Mouse (Mus musculus): ENCODE data around the gene Cstf2t. TPM values are rescaled to one million over a fixed set of nuclear protein-coding genes. Genes with fewer than 3 reads are reported as not detected.
A peak's percentile ranks its signal among the peaks of the same experiment; 100 is the strongest.

The Cstf2t gene
- polyA plus RNA-seq (2016; fragmentation: Nextera tagmentation; extraction: Ambion mirVana): 72.2 and 73.6 TPM in 2 replicates

DNA sequence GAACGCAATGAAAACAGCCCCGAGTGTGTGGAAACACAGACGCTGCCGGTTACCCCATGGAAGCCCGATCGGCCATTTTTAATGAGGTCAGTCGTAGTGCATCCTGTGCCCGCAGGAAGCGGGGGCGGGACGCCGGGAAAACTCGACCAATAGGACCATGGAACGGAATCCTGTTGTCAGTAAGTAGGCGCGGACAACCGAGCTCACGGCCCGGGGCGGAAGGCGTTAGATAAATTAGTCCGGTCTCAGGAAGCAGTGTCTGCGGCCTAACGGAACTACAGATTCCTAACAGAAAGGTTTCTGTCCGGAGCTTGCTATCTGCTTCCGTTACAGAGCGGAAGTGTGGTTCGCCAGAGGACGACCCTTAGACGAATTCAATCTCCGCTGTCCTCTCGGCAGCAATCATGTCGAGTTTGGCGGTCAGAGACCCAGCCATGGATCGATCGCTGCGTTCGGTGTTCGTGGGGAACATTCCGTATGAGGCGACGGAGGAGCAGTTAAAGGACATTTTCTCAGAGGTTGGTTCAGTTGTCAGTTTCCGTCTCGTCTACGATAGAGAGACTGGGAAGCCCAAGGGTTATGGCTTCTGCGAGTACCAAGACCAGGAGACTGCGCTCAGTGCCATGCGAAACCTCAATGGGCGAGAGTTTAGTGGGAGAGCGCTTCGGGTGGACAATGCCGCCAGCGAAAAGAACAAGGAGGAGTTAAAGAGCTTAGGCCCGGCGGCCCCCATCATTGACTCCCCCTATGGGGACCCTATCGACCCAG, at the start of gene Cstf2t:
Gene Cstf2t, plus strand, starts transcription at position 176 of the 768 bp plus-strand sequence.
- peak; percentile 100 for ATAC-seq (ENCODE audit: insufficient number of reproducible peaks, insufficient read depth, low FRiP score, low TSS enrichment, low read depth)
- Histone ChIP-seq H3K4me1 (replicated peaks) (peaks cover 15% of the 10 kb centered on the region), H3K27ac (peak within 1 kb of the TSS; percentile 83), H3K9me3 (peaks cover 17% of the 10 kb centered on the region), H3K9ac (replicated peaks) (peak within 1 kb of the TSS; percentile 77), H3K27me3 (no peaks in the 10 kb centered on the region), H3K36me3 (peaks cover 27% of the 10 kb centered on the region), H3K4me2 (peak within 1 kb of the TSS; percentile 85), H3K4me3 (replicated peaks) (peak within 1 kb of the TSS; percentile 68)
- WGBS: 4% methylated on average over 56 of the region's 56 CpGs

DNA sequence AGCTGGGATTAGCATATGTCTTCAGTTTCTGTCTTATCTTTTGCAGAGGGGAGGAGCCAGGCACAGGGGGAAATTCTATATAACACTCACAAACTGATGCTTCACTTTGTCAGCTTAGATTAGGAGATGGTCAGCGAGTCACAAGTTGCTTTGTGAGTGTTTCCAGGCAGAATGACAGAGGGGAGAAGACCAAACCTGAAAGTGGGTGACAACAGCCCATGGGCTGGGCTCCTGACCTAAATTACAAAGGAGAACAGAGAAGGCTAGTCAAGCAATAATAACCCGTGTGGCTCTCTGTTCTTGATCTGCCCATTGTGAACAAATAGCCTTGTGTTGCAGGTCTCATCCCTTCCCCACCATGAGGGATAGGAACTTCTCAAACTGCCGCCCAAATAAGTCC, 43.7 kb upstream of the Cstf2t start:
- Histone ChIP-seq H3K36me3 (no peaks in the 10 kb centered on the region), H3K27ac (no peak overlapping the region), H3K4me2 (no peak overlapping the region), H3K27me3 (no peaks in the 10 kb centered on the region), H3K4me3 (replicated peaks) (no peak overlapping the region), H3K9me3 (no peaks in the 10 kb centered on the region), H3K4me1 (replicated peaks) (no peaks in the 10 kb centered on the region), H3K9ac (replicated peaks) (no peak overlapping the region)
- 81% methylated on average over 3 of the region's 3 CpGs for WGBS
- no peak for ATAC-seq (ENCODE audit: insufficient number of reproducible peaks, insufficient read depth, low FRiP score, low TSS enrichment, low read depth)

DNA sequence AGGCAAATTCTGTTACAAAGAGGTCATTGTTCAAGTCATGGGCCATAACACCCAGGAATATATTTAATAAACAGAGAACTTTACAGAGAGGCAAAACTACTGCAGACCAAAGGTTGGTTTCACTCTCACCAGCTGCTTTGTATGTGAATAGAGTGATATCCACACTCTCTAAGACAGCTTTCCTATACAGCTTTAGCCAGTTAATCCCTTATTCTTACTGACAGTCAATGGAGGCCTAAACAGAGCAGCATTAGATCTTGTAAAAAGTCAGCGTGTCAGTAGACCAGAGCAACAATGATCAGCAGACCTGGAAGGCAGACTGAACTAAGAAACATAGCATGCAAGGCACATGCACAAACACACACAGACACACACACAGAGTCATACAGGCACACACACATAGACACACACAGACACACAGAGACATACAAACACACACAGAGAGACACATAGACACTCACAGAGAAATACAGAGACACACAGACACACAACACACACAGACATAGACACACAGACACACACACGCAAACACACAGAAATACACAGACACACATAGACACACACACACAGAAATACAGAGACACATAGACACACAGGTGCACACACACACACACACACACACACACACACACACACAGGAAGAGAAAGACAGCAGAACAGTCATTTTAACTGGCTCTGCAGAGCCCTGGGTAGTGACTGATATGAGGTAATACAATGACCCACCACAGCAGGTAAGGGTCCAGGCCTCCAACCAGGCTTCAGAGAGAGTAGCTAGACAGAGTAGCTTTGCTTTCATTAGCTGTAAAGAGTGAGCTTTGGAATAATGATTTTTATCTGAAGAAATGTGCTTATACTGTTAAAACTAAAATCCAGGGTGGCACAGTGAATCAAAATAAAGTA, 41.4 kb upstream of the Cstf2t start:
- Histone ChIP-seq H3K4me3 (replicated peaks) (no peak overlapping the region), H3K4me1 (replicated peaks) (no peaks in the 10 kb centered on the region), H3K27ac (no peak overlapping the region), H3K9ac (replicated peaks) (no peak overlapping the region), H3K36me3 (no peaks in the 10 kb centered on the region), H3K9me3 (no peaks in the 10 kb centered on the region), H3K4me2 (no peak overlapping the region), H3K27me3 (no peaks in the 10 kb centered on the region)
- no peak for ATAC-seq (ENCODE audit: insufficient number of reproducible peaks, insufficient read depth, low FRiP score, low TSS enrichment, low read depth)
- 89% methylated on average over 2 of the region's 2 CpGs for WGBS

DNA sequence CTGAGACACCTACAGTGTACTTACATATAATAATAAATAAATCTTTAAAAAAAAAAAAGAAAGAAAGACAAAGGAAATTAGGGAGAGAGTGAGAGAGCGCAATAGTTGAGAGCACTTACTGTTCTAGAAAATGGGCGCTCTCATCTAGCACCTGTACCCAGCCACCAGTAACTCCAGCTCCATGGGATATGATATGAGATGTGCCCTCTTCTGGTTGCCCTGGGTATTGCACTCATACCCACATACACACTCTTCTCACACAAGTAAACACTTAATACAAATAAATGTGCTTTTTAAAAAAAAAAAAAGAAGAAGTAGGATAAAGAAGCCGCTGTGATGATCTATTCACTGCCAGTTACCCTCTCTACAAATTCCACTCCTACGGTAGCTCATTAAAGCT, 36.0 kb upstream of the Cstf2t start:
- H3K27ac ChIP-seq: no peak overlapping the region
- ATAC-seq (ENCODE audit: insufficient number of reproducible peaks, insufficient read depth, low FRiP score, low TSS enrichment, low read depth): no peak
- no peak overlapping the region for H3K9ac ChIP-seq (replicated peaks)
- 93% methylated on average over 4 of the region's 4 CpGs for WGBS
- H3K4me3 ChIP-seq (replicated peaks): no peak overlapping the region
- H3K9me3 ChIP-seq: no peaks in the 10 kb centered on the region
- H3K4me2 ChIP-seq: no peak overlapping the region
- no peaks in the 10 kb centered on the region for H3K4me1 ChIP-seq (replicated peaks)
- H3K27me3 ChIP-seq: no peaks in the 10 kb centered on the region
- H3K36me3 ChIP-seq: no peaks in the 10 kb centered on the region

DNA sequence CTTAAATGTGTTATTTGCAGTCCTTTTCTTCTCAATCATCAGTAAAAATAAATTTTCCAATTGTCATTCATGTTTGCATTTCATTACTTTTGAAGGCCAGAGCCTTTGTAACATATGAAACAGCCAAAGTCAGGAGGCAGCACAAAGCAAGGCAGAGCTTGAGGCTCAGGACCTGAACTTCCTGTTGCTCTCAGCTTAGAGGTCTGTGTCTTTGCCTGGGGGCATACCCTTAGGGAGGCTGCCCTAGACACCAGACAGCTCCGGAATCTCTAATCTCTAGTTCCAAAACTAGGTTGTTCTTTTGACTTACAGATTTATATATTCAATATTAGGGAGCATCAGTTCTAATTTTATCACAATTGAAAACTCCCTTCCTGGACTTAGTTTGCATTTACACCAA, 17.9 kb upstream of the Cstf2t start:
- 82% methylated on average over 1 of the region's 1 CpGs for WGBS
- H3K27ac ChIP-seq: no peak overlapping the region

DNA sequence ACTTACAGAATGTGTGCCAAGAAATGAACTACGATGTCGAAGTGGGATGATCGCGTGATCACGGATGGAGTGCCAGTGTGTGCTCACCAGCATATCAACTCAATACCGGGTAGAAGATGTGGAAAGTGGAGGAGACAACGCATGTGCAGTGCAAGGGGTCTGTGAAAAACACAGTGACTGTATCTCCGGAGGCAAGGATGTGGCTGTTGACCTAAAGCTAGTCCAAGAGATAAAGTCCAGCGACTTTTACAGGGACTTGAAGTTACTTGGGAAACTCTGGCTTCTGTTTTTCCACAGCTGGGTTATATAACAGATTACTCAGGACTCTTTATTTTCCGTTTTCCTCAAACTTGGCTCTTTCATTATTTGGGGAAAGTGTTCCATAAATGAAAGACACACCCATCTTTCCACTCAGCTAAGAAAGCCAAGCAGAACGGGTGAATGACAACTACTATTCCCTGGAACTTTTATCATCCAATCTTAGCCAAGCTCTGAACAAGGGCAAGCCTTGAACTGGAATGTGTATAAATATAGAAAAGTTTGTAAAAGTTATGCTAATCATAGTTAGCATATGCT, 17.3 kb upstream of the Cstf2t start:
- no peak overlapping the region for H3K9ac ChIP-seq (replicated peaks)
- WGBS: 84% methylated on average over 11 of the region's 11 CpGs
- no peaks in the 10 kb centered on the region for H3K36me3 ChIP-seq
- no peaks in the 10 kb centered on the region for H3K27me3 ChIP-seq
- H3K4me2 ChIP-seq: no peak overlapping the region
- H3K4me3 ChIP-seq (replicated peaks): no peak overlapping the region
- no peak for ATAC-seq (ENCODE audit: insufficient number of reproducible peaks, insufficient read depth, low FRiP score, low TSS enrichment, low read depth)
- H3K27ac ChIP-seq: no peak overlapping the region
- H3K9me3 ChIP-seq: no peaks in the 10 kb centered on the region
- no peaks in the 10 kb centered on the region for H3K4me1 ChIP-seq (replicated peaks)

More for the DNA sequence above, 17.9 kb upstream of the Cstf2t start:
- no peaks in the 10 kb centered on the region for H3K27me3 ChIP-seq
- H3K36me3 ChIP-seq: no peaks in the 10 kb centered on the region
- no peaks in the 10 kb centered on the region for H3K4me1 ChIP-seq (replicated peaks)
- H3K9ac ChIP-seq (replicated peaks): no peak overlapping the region
- no peaks in the 10 kb centered on the region for H3K9me3 ChIP-seq
- no peak for ATAC-seq (ENCODE audit: insufficient number of reproducible peaks, insufficient read depth, low FRiP score, low TSS enrichment, low read depth)
- no peak overlapping the region for H3K4me2 ChIP-seq
- H3K4me3 ChIP-seq (replicated peaks): no peak overlapping the region

DNA sequence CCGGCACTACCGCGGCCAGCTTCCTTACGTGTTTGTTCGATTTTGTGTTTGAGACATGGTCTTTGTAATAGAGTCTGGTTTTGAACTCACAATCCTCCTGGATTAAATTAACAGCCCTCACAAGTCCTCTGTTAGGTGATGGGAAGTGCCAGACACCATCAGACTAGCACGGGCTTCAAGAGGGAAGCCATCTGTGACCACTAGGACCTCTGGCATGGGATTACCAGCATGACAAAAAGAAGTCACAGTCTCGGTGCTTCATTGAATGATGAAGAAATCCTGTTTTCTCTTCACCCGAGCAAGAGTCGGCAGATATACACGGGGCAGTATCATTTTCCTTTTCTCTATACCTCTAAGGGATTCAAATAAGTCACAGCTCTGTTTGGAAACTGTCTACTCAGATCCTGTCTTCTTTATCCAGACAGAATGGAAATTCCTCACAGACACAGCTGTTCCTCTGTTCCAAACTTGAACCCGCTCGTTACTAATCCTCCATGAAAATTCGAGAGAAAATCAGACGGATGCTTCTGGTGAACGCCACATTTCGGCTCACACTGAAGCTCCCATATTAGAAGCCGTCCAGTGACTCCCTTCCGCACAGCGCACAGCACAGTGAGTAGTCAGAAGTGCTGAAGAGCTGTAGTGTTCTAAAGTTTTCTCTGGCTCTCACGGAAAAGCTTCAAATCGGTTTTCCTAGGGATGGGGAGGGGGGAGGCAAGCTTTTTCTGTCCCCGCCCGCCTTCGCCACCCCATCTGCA, 8.5 kb upstream of the Cstf2t start:
- H3K27me3 ChIP-seq: no peaks in the 10 kb centered on the region
- no peak for ATAC-seq (ENCODE audit: insufficient number of reproducible peaks, insufficient read depth, low FRiP score, low TSS enrichment, low read depth)
- H3K36me3 ChIP-seq: no peaks in the 10 kb centered on the region
- H3K4me1 ChIP-seq (replicated peaks): 0 out of 2 replicates have a peak, but pooled peaks cover 5% of the 10 kb centered on the region
- WGBS: 57% methylated on average over 24 of the region's 24 CpGs
- no peak overlapping the region for H3K4me3 ChIP-seq (replicated peaks)
- H3K9ac ChIP-seq (replicated peaks): no peak overlapping the region
- H3K9me3 ChIP-seq: no peaks in the 10 kb centered on the region
- peak overlapping the region; percentile 1; the same call in 1 of the 2 replicates for H3K4me2 ChIP-seq
- no peak overlapping the region for H3K27ac ChIP-seq

DNA sequence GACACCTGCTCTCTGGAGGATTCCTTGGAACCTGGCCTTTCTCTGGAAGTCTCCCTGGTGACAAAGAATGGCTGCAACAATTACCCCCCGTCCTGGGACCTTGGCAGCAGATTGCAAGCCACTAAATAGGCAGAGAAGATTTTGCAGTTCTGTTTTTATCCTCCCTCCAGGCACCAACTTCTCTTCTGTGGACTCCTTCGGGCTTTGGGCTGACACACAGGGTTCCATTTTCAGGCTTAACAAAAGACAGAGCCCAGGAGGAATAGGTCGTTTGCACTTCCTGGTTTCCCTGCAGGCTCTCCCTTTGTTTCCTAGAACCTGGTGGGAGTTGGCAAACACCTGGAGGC, 7.9 kb upstream of the Cstf2t start:
- 0 out of 2 replicates have a peak, but pooled peaks cover 5% of the 10 kb centered on the region for H3K4me1 ChIP-seq (replicated peaks)
- H3K9me3 ChIP-seq: no peaks in the 10 kb centered on the region
- no peak overlapping the region for H3K4me3 ChIP-seq (replicated peaks)
- no peak overlapping the region for H3K27ac ChIP-seq
- H3K9ac ChIP-seq (replicated peaks): no peak overlapping the region
- no peak for ATAC-seq (ENCODE audit: insufficient number of reproducible peaks, insufficient read depth, low FRiP score, low TSS enrichment, low read depth)
- H3K27me3 ChIP-seq: no peaks in the 10 kb centered on the region
- WGBS: 21% methylated on average over 3 of the region's 3 CpGs
- no peaks in the 10 kb centered on the region for H3K36me3 ChIP-seq
- H3K4me2 ChIP-seq: peak overlapping the region; percentile 1; the same call in 1 of the 2 replicates

DNA sequence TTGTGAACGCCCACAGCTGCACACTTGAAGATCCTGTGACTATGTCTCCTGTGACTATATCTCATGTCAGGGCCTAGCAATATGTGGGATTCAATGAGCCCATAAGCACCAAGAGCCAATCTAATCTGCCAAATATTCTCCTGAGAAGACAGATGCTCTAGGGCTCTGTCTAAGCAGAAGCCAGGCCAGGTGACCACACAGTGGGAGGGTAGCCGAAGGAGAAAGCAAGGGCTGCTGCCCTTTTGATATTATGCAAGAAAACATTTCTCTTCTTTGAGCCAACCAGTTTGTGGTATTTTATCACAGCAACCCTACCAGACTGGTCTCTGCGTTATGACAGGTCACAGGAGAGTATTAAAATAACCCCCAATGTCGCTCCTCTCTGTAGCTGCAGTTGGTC, 6.5 kb upstream of the Cstf2t start:
- Histone ChIP-seq H3K4me1 (replicated peaks) (0 out of 2 replicates have a peak, but pooled peaks cover 5% of the 10 kb centered on the region), H3K4me2 (no peak overlapping the region), H3K4me3 (replicated peaks) (no peak overlapping the region), H3K27me3 (no peaks in the 10 kb centered on the region), H3K9ac (replicated peaks) (no peak overlapping the region), H3K9me3 (no peaks in the 10 kb centered on the region), H3K27ac (no peak overlapping the region), H3K36me3 (no peaks in the 10 kb centered on the region)
- 82% methylated on average over 4 of the region's 4 CpGs for WGBS
- ATAC-seq (ENCODE audit: insufficient number of reproducible peaks, insufficient read depth, low FRiP score, low TSS enrichment, low read depth): no peak

DNA sequence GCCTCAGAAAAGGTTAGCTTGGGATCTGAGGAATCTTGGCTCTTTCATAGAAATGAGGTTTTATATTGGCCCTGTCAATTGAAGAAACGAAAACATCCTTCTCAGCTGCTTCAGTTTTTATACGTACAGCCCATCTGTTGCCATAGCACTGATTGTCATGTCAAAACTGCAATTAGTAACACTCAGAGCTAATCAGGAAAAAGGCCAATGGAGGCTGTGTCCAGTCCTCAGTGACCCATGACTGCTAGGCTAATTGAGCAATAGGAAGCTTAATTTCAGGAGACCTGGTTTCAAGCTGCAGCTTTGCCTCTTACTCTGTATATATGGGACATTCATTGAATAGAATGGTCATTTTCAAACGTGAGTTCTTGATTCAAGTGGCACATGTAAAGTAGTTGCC, 4.4 kb upstream of the Cstf2t start:
- 77% methylated on average over 3 of the region's 3 CpGs for WGBS
- H3K4me2 ChIP-seq: no peak overlapping the region
- no peaks in the 10 kb centered on the region for H3K36me3 ChIP-seq
- H3K9me3 ChIP-seq: no peaks in the 10 kb centered on the region
- no peak overlapping the region for H3K4me3 ChIP-seq (replicated peaks)
- ATAC-seq (ENCODE audit: insufficient number of reproducible peaks, insufficient read depth, low FRiP score, low TSS enrichment, low read depth): no peak
- no peak overlapping the region for H3K9ac ChIP-seq (replicated peaks)
- H3K4me1 ChIP-seq (replicated peaks): peaks cover 5% of the 10 kb centered on the region; the same call in 1 of the 2 replicates
- H3K27me3 ChIP-seq: no peaks in the 10 kb centered on the region
- H3K27ac ChIP-seq: no peak overlapping the region

Measured in limb, embryonic 12.5 days (tissue).